Mouse (Mus musculus): ENCODE data around the gene Zfp986. TPM values are rescaled to one million over a fixed set of nuclear protein-coding genes. Genes with fewer than 3 reads are reported as not detected.
A peak's percentile ranks its signal among the peaks of the same experiment; 100 is the strongest.
"Not testable (repeated sequence)": the region's sequence is repeated elsewhere in the genome, so short reads cannot be mapped to it uniquely, and the experiment has no call there.

Gene Zfp986
- polyA plus RNA-seq (2016; fragmentation: Nextera tagmentation; extraction: Ambion mirVana): not detected in 2 replicates

DNA sequence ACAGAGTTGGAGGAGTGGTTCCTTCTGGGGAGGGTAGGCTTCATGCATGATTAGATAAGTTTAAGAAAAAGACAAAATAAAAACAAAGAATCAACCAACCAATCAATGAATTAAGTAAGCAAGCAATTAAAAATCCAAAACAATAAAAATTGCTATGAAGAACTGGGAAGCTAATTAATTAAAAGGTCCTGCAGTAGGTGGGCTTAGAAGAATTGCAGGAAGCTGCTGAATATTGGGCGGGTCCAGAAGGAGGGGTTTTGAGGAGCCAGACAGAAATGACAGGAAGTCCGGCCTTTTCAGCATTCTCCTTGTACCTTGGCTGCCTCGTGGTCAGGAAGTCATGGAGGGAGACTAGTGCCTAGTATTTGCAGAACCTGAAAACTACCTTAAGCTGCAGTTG is at the start of gene Zfp986:
Zfp986 (plus strand) TSS at position 301 of the 400 bp plus-strand sequence.
- H3K9me3 ChIP-seq; H3K27ac ChIP-seq; H3K27me3 ChIP-seq (replicated peaks); H3K9ac ChIP-seq; H3K4me2 ChIP-seq (replicated peaks); ATAC-seq (ENCODE audit: low FRiP score, low read depth); H3K4me1 ChIP-seq; H3K4me3 ChIP-seq; H3K36me3 ChIP-seq: not testable (repeated sequence)
- 84% methylated on average over 3 of the region's 3 CpGs for WGBS

DNA sequence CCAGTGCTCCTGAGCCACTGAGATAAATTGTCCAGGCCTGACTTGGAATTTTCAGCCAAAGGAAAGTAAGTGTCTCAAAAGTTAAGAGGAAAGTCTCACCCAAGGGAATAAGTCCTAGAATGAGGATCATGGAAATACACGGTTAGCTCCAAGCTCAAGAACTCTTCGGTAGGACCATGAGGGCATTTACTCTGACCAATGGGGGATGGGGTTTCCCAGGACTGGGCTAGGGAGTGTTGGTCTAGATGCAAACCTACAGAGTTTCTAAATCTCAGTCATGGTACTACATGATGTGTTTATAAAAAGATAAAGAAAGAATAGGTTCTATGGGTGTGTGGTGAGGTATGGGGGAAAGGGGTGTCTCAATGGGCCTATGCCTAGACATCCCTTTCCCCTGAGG is 48.6 kb upstream of the Zfp986 start:
- ATAC-seq (ENCODE audit: low FRiP score, low read depth); H3K4me3 ChIP-seq; H3K36me3 ChIP-seq; H3K27me3 ChIP-seq (replicated peaks); H3K9me3 ChIP-seq; H3K9ac ChIP-seq; H3K27ac ChIP-seq; H3K4me1 ChIP-seq; H3K4me2 ChIP-seq (replicated peaks): not testable (repeated sequence)
- no CpG with 5 or more reads among the region's 2 CpGs for WGBS

DNA sequence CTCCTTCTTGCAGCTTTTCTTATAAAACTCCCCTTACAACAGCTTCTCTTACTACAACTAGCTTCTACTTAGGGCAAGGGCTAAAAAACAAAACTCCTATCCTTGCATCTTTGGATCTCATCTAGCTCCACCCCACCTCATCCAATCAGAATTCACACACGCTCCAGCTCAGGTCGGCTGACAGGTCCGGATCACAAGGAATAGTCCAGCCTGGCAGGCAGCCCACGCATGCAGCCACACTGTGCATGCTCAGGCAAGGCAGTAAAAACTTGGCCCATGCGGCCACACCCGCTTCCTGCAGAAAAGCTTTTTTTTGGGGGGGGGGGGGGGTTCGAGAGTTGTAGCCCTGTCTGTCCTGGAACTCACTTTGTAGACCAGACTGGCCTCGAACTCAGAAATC is 43.0 kb upstream of the Zfp986 start:
- not testable (repeated sequence) for H3K9me3 ChIP-seq; H3K4me2 ChIP-seq (replicated peaks); H3K27ac ChIP-seq; H3K4me3 ChIP-seq; H3K4me1 ChIP-seq; H3K27me3 ChIP-seq (replicated peaks); H3K9ac ChIP-seq; H3K36me3 ChIP-seq
- 76% methylated on average over 4 of the region's 8 CpGs for WGBS
- ATAC-seq (ENCODE audit: low FRiP score, low read depth): peak; percentile 48; the same call in 1 of the 2 replicates

DNA sequence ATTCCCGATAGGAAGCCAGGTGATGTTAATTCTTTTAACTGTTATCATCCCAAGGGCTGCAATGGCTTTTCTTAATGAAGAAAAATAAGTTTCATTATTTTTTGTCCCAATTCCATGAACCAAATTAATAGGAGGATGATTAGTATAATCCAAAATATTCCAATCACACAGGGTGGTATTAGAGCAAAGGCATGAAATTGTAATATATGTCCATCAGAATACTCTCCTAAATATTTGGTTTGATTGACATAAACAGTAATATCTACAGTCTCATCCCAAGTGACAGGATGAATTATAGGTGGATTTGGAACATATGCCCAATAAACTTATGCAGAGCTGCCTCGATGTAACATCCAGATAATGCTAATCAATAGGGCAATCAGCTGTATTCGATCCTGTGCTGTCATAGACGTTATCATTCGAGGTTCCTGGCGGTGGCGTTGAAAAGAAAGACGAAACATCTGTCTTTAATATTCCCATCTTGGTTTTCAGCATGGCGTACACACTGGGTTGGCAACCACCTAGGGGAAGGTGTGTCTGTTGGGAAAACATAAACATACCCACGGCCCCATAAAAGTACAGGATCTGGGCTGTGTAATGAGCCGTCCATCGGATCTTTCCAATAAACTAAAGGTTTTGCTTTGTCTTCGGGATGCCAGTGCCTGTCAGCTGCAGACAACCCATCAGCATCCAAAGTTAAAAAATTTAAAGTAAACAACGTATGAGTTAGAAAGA is 37.1 kb upstream of the Zfp986 start:
- not testable (repeated sequence) for H3K9ac ChIP-seq; H3K9me3 ChIP-seq; H3K4me2 ChIP-seq (replicated peaks); H3K4me3 ChIP-seq; H3K36me3 ChIP-seq; H3K27ac ChIP-seq; H3K27me3 ChIP-seq (replicated peaks); H3K4me1 ChIP-seq
- ATAC-seq (ENCODE audit: low FRiP score, low read depth): peak; percentile 49; the same call in 1 of the 2 replicates
- WGBS: 94% methylated on average over 1 of the region's 14 CpGs

DNA sequence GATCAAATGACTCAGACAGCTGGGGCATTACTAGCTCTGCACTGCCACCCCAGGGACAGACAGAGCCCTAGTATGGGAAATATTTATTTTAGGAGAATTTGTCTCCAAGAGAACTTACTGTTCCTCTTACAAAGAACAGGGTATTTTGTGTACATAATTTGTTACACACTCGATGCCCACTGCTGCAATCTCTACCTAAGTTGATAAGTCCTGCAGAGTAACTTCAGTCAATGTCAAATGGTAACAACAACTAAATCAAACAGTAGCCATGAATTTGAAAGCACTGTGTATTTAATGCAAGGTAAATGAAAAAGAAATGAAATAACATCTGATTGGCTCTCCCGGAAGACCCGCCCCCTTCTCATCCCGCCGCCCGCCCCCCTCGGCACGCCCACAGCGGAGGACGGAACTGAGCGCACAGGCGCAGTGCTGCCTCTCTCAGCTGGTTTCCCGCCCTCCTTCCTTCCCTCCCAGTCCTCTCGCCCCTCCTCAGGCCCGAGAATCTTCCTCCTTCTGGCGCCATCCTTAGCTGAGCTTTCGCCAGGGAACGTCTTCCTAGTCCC is 32.2 kb upstream of the Zfp986 start:
- H3K4me1 ChIP-seq; H3K4me3 ChIP-seq; H3K27ac ChIP-seq; H3K36me3 ChIP-seq; H3K27me3 ChIP-seq (replicated peaks); H3K4me2 ChIP-seq (replicated peaks); H3K9ac ChIP-seq: not testable (repeated sequence)
- peak; percentile 30 for ATAC-seq (ENCODE audit: low FRiP score, low read depth)
- WGBS: 75% methylated on average over 18 of the region's 18 CpGs
- H3K9me3 ChIP-seq: peaks cover 15% of the 10 kb centered on the region

DNA sequence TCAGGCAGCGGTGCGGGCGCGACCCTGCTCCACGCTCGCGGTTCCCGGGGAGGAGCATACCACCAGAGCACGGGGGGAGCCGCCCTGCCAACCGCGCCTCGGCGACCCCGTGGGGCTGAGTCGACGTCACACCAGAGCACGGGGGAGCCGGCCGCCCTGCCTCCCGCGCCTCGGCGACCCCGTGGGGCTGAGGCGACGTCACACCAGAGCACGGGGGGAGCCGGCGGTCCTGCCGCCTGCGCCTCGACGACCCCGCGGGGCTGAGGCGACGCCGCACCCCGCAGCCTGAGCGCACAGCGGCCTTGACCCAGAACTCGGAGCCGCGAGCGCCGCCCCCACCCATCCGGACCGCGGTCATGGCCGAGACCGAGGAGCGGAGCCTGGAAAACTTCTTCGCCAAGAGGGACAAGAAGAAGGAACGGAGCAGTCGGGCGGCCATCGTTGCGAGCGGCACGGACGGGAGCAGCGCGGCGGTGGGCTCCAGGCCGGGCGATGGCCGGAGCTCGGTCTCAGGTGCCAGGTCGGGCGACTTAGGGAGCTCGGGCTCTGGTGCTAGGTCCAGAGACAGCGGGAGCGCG is 31.6 kb upstream of the Zfp986 start:
- H3K9me3 ChIP-seq: peaks cover 15% of the 10 kb centered on the region
- H3K36me3 ChIP-seq; H3K27ac ChIP-seq; H3K9ac ChIP-seq; H3K4me2 ChIP-seq (replicated peaks); H3K27me3 ChIP-seq (replicated peaks); H3K4me3 ChIP-seq; H3K4me1 ChIP-seq: not testable (repeated sequence)
- 62% methylated on average over 53 of the region's 75 CpGs for WGBS
- ATAC-seq (ENCODE audit: low FRiP score, low read depth): peak; percentile 86

DNA sequence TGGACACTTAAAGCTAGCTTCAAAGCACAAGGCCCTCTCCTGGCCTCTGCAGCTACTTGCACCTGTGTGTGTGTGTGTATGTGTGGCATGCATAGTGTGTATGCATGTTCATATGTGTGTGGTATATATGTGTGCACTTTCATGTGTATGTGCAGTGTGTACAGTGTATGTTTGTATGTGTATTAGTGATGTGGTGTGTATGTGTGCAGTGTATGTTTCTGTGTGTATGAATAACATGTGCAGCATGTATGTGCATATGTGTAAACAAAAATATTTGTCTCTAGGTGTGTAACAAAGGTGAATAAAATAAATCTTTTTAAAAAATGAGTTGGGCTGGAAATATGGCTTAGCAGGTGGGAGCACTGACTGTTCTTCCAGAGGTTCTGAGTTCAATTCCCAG is 21.8 kb upstream of the Zfp986 start:
- H3K4me1 ChIP-seq; H3K4me3 ChIP-seq; H3K27ac ChIP-seq; H3K9me3 ChIP-seq; H3K36me3 ChIP-seq; H3K4me2 ChIP-seq (replicated peaks); H3K27me3 ChIP-seq (replicated peaks); H3K9ac ChIP-seq; ATAC-seq (ENCODE audit: low FRiP score, low read depth): not testable (repeated sequence)

DNA sequence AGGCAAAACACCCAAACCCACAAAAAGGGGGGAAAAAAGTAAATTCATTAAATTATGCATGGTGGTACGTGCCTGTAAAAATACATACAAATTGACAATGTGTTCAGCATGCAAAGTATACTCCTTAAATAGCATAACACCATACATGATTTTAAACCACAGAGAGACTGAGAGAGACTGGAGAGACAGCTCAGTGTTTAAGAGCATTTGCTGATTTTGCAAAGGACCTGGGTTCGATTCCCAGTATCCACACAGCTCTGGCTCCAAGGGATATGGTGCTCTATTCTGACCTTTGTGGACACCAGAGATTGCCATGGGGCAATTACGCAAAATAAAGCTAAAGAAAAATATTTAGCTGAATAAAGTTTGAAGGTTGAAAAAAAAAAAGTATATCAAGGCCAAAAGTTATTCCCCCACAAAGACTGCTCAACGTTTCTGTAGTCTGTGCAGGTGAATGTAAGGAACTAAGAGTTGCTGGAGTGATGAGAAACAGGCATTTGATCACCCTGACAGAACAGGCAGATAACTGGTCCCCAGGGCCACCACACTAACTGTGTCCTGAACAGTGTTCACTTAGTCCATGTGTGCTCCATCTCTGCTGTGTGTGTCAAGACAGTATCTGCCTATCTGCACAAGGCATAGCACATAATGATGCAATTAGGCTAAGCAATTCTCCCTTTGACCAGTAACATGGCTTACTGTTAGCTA is 20.3 kb upstream of the Zfp986 start:
- H3K27ac ChIP-seq; H3K27me3 ChIP-seq (replicated peaks); ATAC-seq (ENCODE audit: low FRiP score, low read depth); H3K4me1 ChIP-seq; H3K4me2 ChIP-seq (replicated peaks); H3K4me3 ChIP-seq; H3K9me3 ChIP-seq; H3K9ac ChIP-seq; H3K36me3 ChIP-seq: not testable (repeated sequence)
- 78% methylated on average over 4 of the region's 4 CpGs for WGBS

DNA sequence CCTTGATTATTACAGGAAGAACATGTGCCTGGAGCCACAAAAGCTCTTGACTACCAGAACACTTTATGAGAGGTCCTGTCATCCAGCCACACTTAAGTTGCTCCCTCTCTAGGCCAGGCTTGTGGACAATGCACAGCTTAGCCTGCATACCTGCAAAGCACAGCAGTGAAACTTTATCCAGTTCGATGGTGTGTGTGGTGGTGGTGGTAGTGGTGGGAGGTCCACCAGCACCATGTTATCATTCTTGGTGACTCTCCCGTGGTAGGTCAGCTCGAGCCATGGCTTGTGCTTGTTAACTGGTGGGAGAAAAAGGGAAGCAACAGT is 19.7 kb upstream of the Zfp986 start:
- peak; percentile 26; the same call in 1 of the 2 replicates for ATAC-seq (ENCODE audit: low FRiP score, low read depth)
- H3K27ac ChIP-seq; H3K27me3 ChIP-seq (replicated peaks); H3K9ac ChIP-seq; H3K36me3 ChIP-seq; H3K4me3 ChIP-seq; H3K4me2 ChIP-seq (replicated peaks); H3K4me1 ChIP-seq; H3K9me3 ChIP-seq: not testable (repeated sequence)
- WGBS: 86% methylated on average over 3 of the region's 3 CpGs

DNA sequence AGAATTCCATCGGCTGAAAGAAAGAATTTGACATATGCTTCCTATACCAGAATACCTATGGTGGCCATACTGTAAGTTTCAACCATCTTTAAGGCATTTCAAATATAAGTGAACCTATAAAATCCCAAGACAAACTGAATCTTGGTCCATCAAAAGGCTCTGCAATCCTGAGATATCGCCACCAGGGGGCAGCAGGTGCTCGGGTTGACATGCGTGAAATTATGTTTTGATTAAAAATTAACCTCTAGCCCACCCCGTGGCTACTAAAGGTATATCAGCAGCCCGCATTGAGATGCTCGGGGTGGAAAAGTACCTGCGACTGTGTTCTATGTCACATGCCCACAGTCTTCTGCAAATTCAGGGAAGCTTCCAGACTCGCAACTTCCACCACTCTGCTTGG is 17.2 kb upstream of the Zfp986 start:
- H3K9me3 ChIP-seq; H3K4me1 ChIP-seq; H3K9ac ChIP-seq; ATAC-seq (ENCODE audit: low FRiP score, low read depth); H3K27me3 ChIP-seq (replicated peaks); H3K36me3 ChIP-seq; H3K4me2 ChIP-seq (replicated peaks); H3K27ac ChIP-seq; H3K4me3 ChIP-seq: not testable (repeated sequence)
- 70% methylated on average over 8 of the region's 9 CpGs for WGBS

DNA sequence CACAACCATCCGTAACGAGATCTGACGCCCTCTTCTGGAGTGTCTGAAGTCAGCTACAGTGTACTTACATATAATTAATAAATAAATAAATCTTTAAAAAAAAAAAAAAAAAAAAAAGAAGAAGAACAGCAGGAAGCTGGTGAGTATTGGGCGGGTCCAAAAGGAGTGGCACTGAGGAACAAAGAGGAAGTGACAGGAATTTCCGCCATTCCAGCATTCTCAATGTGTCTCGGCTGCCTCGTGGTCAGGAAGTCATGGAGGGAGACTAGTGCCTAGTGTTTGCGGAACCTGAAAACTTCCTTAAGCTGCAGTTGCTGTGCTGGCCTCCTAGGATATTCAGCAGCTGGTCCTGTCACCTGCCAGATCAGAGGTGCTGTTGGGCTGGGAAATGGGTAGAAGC is 4.7 kb upstream of the Zfp986 start:
- H3K36me3 ChIP-seq; H3K27me3 ChIP-seq (replicated peaks); H3K4me1 ChIP-seq; H3K9me3 ChIP-seq; ATAC-seq (ENCODE audit: low FRiP score, low read depth); H3K27ac ChIP-seq; H3K9ac ChIP-seq; H3K4me2 ChIP-seq (replicated peaks); H3K4me3 ChIP-seq: not testable (repeated sequence)
- 88% methylated on average over 7 of the region's 8 CpGs for WGBS

All from neural tube, embryonic 12.5 days (tissue).